Mouse (Mus musculus): ENCODE data around the gene Slc38a1. TPM values are rescaled to one million over a fixed set of nuclear protein-coding genes. Genes with fewer than 3 reads are reported as not detected.
"Not testable (repeated sequence)": the region's sequence is repeated elsewhere in the genome, so short reads cannot be mapped to it uniquely, and the experiment has no call there.

Gene Slc38a1
- total RNA-seq, 2 experiments from 2014 or later = 17.0 to 21.2 TPM

DNA sequence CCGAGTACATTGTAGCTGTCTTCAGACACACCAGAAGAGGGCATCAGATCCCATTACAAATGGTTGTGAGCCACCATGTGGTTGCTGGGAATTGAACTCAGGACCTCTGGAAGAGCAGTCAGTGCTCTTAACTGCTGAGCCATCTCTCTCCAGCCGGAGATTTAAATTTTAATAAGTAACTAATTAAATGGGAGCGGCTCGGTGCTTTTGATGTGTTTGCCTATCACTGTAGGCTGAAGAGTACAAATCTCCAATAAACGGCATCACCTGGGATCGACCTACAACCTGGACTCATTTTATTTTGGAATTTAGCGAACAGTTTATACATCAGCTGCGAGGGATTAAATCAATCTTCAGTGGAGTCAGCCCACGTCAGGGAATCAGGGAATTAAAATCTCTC lies 17.7 kb downstream of the Slc38a1 start:
- intact Hi-C loops (cut with DNase I); DNase-seq (ENCODE audit: low spot score): not testable (repeated sequence)

DNA sequence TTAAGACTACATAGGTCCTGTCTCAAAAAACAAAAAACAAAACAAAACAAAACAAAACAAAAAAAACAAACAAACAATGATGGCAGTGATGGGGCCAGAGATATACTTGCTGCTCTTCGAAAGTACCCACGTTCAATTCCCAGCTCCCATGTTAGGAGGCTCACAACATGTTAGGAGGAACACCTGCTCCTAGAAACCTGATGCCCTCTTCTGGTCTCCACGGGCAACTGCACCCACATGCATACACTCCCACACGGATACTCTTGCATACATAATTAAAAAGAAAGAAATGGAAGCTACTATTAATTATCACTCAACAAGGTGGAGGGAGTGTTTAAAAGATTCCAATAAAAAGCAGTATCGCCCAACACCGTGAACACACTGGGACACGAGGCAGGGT lies 20.3 kb downstream of the Slc38a1 start:
- no peak for DNase-seq (ENCODE audit: low spot score)
- intact Hi-C loops (cut with DNase I) = no loop called here

GRCm38 (mm10) chr15:96621686-96622085 lies 21.0 kb downstream of the Slc38a1 start:
- DNase-seq (ENCODE audit: low spot score) = no peak
- intact Hi-C loops (cut with DNase I) = no loop called here

DNA sequence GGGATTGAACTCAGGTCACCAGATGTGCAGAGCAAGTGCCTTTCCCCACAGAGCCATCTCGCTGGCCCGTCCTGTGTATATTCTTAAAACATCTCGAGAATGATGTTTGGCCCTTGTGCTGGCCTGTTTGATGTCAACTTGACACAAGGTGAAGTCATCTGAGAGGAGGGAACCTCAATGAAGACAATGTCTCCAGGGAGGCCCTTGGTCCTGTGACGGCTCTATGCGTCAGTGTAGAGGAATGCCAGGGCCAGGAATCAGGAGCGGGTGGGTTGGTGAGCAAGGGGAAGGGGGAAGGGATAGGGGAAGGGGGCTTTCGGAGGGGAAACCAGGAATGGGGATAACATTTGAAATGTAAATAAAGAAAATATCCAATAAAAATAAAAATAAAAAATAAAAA lies 25.2 kb downstream of the Slc38a1 start:
- intact Hi-C loops (cut with DNase I) = no loop called here
- no peak for DNase-seq (ENCODE audit: low spot score)

DNA sequence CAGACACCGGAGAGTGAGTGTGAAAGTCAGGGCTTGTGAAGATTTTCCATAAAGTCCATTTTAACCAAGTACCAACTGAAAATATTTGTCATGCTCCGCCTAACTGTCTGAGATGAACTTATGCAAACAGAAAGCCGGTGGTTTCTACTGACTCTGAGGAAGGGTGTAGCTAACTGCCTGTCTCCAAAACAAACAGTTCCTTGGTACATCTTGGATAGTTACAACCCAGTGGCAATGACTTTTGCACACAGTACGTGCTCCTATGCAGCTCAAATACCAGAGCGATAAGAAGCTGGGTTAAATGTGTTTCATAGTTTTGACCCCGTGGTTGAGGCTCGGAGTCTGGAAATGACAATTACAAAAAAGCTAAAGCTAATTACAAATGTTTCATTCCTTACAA lies 34.0 kb downstream of the Slc38a1 start:
- intact Hi-C loops (cut with DNase I) = no loop called here
- DNase-seq (ENCODE audit: low spot score) = no peak

GRCm38 (mm10) chr15:96607422-96607821 lies 35.3 kb downstream of the Slc38a1 start:
- DNase-seq (ENCODE audit: low spot score) = no peak
- intact Hi-C loops (cut with DNase I) = no loop called here

GRCm38 (mm10) chr15:96604282-96604681 lies 38.4 kb downstream of the Slc38a1 start:
- intact Hi-C loops (cut with DNase I) = no loop called here

DNA sequence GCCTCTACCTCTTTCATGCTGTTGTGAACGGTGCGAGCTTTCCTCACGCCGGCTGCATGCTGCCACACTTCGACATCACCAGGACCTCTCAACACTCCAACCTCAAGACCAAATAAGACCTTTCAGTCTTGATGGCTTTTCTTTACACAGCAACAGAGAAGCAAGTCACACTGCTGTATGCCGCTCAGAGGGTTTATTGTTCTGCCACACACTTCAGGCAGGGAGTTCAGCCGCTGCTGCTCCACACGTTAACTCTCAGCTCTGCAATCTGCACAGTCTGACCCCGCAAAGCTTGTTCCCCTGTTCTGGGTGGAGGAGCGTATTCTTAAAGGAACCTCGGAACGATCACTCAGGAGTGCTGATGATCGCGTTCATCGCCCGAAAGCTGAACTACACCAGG lies 40.7 kb downstream of the Slc38a1 start:
- DNase-seq (ENCODE audit: low spot score) = no peak
- intact Hi-C loops (cut with DNase I) = no loop called here

More at GRCm38 (mm10) chr15:96604282-96604681, 38.4 kb downstream of the Slc38a1 start:
- DNase-seq (ENCODE audit: low spot score) = peak; percentile 63

GRCm38 (mm10) chr15:96599852-96600781 lies 42.6 kb downstream of the Slc38a1 start:
- intact Hi-C loops (cut with DNase I) = no loop called here
- DNase-seq (ENCODE audit: low spot score) = no peak

- no peak for DNase-seq (ENCODE audit: low spot score)
- intact Hi-C loops (cut with DNase I) = no loop called here
These were observed 43.7 kb downstream of the Slc38a1 start for GRCm38 (mm10) chr15:96598888-96599578.

DNA sequence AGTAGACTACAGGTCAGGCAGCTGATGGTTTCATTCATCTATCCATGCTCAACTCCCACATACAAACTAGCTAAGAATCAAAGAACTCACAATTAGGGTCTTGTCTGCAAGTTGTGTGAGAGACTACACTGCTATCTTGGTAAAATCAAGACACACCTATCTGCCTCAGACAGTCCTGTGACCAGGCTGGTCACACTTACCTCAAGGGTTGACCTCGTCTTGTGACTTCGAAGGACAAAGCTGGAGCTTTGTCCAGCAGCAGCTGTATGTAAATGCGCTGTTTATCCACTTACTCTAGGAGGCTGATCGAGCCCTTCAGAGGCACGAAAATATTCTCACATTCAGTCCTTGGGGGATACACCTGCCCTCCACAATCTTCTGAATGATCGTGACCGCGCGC lies 45.6 kb downstream of the Slc38a1 start:
- no peak for DNase-seq (ENCODE audit: low spot score)
- intact Hi-C loops (cut with DNase I) = no loop called here

DNA sequence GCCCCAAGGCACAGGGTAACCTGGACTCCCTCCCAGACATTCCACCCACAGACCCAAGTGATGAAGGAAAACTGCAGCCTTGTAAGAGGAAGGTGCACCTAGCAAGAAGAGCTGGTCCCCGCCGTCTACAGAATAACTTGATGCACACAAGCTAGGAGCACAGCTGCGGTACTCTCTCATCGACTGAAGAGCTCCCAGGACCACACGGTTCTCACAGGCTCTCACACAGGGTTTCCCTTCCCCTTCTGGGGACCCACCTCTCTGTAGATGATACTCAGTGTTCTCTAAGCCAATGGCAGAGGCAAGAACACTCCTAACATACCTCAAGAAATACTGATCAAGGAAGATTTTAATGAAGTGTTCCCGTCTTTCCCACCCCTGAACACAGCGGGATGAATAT lies 48.4 kb downstream of the Slc38a1 start:
- intact Hi-C loops (cut with DNase I) = no loop called here
- DNase-seq (ENCODE audit: low spot score) = no peak

- DNase-seq (ENCODE audit: low spot score) = no peak
- intact Hi-C loops (cut with DNase I) = no loop called here
These were observed 48.8 kb downstream of the Slc38a1 start for GRCm38 (mm10) chr15:96593866-96594265.

- intact Hi-C loops (cut with DNase I) = no loop called here
- DNase-seq (ENCODE audit: low spot score) = no peak
These were observed 49.3 kb downstream of the Slc38a1 start for GRCm38 (mm10) chr15:96593457-96593856.

DNA sequence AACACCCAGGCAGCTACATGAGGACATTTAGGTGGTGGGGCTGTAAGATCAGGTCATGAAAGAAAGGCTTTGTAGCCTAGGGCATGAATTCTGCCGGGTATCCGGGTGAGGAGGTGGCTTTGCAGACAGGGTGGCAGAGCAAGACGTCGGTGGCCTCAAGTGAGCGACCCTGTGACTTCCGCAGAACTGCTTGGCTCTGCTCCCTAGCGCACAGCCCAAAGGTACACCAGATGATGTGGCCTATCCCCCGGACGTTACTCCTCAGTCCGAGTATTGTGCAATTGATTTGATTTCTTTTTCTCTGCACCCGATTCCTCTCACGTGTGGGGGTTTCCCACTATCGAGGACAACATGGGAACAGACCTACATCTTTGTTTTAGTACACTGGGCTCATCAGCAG lies 49.7 kb downstream of the Slc38a1 start:
- intact Hi-C loops (cut with DNase I) = no loop called here

DNA sequence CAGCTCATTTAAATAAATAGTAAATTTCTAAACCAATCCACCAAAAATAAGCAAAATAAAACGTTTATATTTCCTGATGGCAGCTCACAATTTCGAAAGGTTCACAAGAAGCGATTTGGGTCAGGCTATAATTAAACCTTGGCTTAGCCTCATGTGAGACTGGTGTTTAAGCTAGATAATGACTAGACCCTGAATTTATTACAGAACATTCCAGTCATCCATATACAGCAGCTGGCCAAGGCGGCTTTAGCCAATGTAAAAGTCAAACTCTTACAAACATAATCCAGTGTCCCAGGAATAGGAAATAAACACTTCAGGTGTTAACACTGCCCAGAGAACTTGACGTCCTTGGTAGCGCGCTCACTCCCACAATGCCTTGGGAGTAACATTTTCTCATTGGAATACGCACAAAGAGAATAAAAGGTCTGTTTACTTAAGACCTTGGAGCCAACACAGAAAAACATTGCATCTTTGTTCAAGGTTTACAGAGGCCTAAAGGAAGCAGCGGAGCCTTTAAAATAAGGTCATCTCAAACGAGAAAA lies 50.8 kb downstream of the Slc38a1 start:
- DNase-seq (ENCODE audit: low spot score) = no peak
- intact Hi-C loops (cut with DNase I) = no loop called here

More for the DNA sequence above, 49.7 kb downstream of the Slc38a1 start:
- DNase-seq (ENCODE audit: low spot score) = no peak

- DNase-seq (ENCODE audit: low spot score) = no peak
- intact Hi-C loops (cut with DNase I) = no loop called here
These were observed 53.6 kb downstream of the Slc38a1 start for GRCm38 (mm10) chr15:96588996-96589657.

- no peak for DNase-seq (ENCODE audit: low spot score)
- intact Hi-C loops (cut with DNase I) = no loop called here
These were observed 54.7 kb downstream of the Slc38a1 start for GRCm38 (mm10) chr15:96587998-96588397.

- intact Hi-C loops (cut with DNase I) = no loop called here
These were observed 59.2 kb downstream of the Slc38a1 start for GRCm38 (mm10) chr15:96583371-96584008.

DNA sequence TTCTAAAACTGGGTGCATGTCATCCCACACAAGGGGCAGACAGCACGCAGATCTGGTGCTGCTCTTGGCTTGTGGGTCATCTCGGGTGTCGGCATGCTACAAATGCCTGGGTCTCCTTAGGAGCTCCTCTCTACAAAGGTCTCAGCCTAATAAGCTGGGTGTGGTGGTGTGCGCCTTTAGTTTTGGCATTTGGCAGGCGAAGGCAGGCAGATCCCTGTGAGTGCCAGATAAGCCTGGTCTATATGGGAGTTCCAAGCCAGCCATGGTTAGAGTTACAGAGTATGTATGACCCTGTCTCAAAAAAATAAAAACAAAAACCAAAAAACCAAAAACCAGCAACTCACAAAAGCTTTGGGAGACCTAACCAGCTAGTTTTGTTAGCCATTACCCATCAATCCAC lies 65.7 kb downstream of the Slc38a1 start:
- intact Hi-C loops (cut with DNase I) = no loop called here
- no peak for DNase-seq (ENCODE audit: low spot score)

More at GRCm38 (mm10) chr15:96583371-96584008, 59.2 kb downstream of the Slc38a1 start:
- DNase-seq (ENCODE audit: low spot score) = no peak
